Mouse (Mus musculus): ENCODE data around the gene Slc39a11. TPM values are rescaled to one million over a fixed set of nuclear protein-coding genes. Genes with fewer than 3 reads are reported as not detected.
A peak's percentile ranks its signal among the peaks of the same experiment; 100 is the strongest.

Gene Slc39a11
- polyA plus RNA-seq, 1 experiment from 2014 or later = 20.4 TPM

DNA sequence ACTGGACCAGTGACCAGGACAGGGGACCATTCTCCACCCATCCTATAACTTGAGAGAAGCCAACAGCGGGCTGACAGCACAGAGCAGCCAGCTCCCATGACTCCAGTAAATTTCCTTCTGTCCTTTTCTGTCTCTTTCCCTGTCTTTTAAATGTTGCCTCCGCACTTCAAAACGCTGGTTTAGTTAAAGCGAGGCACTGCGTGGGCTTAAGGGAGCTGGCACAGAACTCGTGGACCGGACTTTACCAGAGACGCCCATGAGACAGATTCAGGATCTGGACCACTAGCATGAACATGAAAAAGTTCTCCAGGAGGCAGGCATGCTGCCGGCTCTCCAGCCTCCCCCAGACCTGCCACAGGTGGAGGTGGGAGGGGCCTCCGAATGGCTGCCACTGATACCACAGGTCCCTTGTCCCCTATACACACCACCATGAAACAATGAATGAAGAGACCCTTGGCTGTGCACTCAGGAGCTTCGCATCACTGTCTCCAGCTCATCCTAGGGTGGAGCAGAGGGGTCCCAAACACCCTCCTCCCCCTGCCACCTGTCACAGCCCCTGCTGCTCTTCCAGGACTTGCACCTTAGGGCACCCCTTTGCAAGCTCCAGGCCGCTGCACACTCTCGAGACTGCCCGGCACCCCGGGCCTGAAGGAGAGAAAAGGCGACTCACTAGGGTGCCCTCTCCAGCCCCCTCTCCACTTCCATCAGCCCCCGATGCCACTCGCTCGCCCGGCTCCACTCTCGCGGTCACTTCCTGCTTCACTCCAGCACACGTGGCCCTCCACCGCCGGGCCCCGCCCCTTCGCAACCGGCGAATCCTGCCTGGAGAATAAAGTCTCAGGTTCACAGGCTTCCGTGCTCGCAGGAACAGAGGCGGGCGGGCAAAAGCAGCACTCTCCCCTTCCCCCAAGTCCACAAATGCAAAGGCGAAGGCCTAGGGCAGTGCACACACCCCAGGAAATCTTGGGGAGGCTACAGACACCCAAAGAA lies 84.6 kb downstream of the Slc39a11 start:
- no peaks in the 10 kb centered on the region for H3K9me3 ChIP-seq (replicated peaks)
- peaks cover 27% of the 10 kb centered on the region for H3K4me1 ChIP-seq
- H3K4me3 ChIP-seq = peak overlapping the region; percentile 72
- H3K36me3 ChIP-seq = no peaks in the 10 kb centered on the region
- 8% methylated on average over 34 of the region's 34 CpGs for WGBS
- peaks cover 7% of the 10 kb centered on the region; the same call in 1 of the 2 replicates for H3K27me3 ChIP-seq (ENCODE audit: low read depth, poor library complexity, severe bottlenecking)
- DNase-seq (ENCODE audit: low spot score) = peak; percentile 86
- peak overlapping the region; percentile 81 for H3K27ac ChIP-seq (replicated peaks)

DNA sequence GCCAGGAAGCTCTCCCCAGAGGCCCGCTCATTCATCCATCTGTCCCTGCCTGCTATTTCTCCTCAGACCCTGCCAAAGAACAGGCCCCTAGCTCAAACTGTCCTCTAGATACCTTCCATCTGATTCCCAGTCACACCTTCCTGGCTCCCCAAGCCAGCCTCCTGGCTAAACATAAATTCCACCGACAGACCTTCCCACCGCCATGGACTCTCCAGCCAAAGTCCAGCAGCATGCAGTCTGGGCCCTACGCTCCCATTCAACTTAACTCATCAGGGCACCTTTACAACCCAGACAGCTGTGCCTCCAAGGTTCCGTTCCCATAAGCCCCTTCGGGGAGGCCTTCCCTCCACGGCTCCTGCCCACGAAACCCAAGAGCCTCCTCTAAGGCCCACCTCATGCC lies 87.6 kb downstream of the Slc39a11 start:
- H3K36me3 ChIP-seq = no peaks in the 10 kb centered on the region
- DNase-seq (ENCODE audit: low spot score) = no peak
- H3K4me3 ChIP-seq = no peak overlapping the region
- H3K27me3 ChIP-seq (ENCODE audit: low read depth, poor library complexity, severe bottlenecking) = peaks cover 7% of the 10 kb centered on the region; the same call in 1 of the 2 replicates
- 90% methylated on average over 8 of the region's 8 CpGs for WGBS
- H3K9me3 ChIP-seq (replicated peaks) = no peaks in the 10 kb centered on the region
- H3K27ac ChIP-seq (replicated peaks) = no peak overlapping the region
- peaks cover 43% of the 10 kb centered on the region for H3K4me1 ChIP-seq

DNA sequence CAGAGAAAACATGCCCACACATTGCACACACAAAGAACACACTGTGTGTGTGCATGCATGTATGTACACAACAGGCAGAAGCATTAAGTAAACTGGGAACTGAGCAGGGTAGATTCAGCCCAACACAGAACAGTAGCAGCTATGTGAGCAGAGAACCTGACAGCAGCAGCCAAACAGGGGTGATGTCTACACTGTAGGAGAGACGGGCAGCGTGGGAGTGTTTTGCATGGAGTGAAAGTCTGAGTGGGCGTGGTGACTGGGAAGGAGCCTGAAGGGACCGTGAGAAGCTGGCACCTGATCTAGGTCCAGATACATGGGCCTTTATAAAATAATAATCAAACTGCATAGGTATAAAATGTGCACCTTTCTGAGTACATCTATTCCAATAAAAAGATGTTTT lies 89.7 kb downstream of the Slc39a11 start:
- peaks cover 7% of the 10 kb centered on the region; the same call in 1 of the 2 replicates for H3K27me3 ChIP-seq (ENCODE audit: low read depth, poor library complexity, severe bottlenecking)
- peaks cover 32% of the 10 kb centered on the region for H3K4me1 ChIP-seq
- no peak for DNase-seq (ENCODE audit: low spot score)
- H3K27ac ChIP-seq (replicated peaks) = no peak overlapping the region
- WGBS = 90% methylated on average over 4 of the region's 4 CpGs
- no peak overlapping the region for H3K4me3 ChIP-seq
- no peaks in the 10 kb centered on the region for H3K36me3 ChIP-seq
- H3K9me3 ChIP-seq (replicated peaks) = no peaks in the 10 kb centered on the region

DNA sequence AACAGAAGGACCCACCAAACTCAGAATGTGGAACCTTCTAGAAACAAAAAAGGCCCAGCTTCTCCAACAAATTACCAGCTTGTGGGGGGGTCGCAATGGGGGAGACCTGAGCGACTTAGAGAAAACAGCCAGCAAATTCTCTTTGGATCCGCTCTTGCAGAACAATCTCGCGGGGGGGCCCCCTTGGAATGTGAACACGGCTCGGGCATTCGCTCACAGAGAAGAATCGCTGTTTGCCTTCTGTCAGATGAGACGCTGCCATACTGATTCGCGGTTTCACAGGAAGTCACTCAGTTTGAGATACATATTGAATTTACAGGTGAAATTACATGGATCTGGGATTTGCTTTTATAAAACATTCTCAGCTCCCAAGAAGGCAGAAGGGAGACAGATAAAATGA lies 91.4 kb downstream of the Slc39a11 start:
- Histone ChIP-seq H3K27ac (replicated peaks) (no peak overlapping the region), H3K4me3 (no peak overlapping the region), H3K9me3 (replicated peaks) (no peaks in the 10 kb centered on the region), H3K36me3 (no peaks in the 10 kb centered on the region), H3K27me3 (ENCODE audit: low read depth, poor library complexity, severe bottlenecking) (no peaks in the 10 kb centered on the region), H3K4me1 (peaks cover 21% of the 10 kb centered on the region)
- WGBS = 62% methylated on average over 12 of the region's 12 CpGs
- DNase-seq (ENCODE audit: low spot score) = no peak

DNA sequence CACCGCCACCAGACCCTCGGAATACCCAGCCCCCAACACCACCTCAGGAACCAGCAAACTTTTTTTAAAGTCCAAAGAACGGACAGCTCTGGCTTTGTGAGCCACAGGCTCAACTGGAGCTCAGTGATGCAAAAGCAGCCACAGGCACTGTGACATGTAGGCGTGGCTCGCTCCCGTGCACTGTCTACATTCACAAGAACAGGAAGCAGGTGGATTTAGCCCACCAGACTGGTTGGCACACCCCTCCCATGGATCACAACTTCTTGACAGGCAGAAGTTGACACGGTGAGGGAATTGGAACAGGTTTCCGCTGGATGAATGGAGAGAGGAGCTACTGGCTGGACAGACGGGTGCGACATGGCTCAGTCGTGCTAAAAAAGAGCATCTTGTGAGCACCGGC lies 93.7 kb downstream of the Slc39a11 start:
- 92% methylated on average over 12 of the region's 12 CpGs for WGBS
- H3K27ac ChIP-seq (replicated peaks) = no peak overlapping the region
- no peak overlapping the region for H3K4me3 ChIP-seq

GRCm38 (mm10) chr11:113554701-113555360 lies 95.0 kb downstream of the Slc39a11 start:
- DNase-seq (ENCODE audit: low spot score) = no peak
- no peaks in the 10 kb centered on the region for H3K9me3 ChIP-seq (replicated peaks)
- no peak overlapping the region for H3K27ac ChIP-seq (replicated peaks)
- no peak overlapping the region for H3K4me3 ChIP-seq
- no peaks in the 10 kb centered on the region for H3K27me3 ChIP-seq (ENCODE audit: low read depth, poor library complexity, severe bottlenecking)
- 90% methylated on average over 7 of the region's 7 CpGs for WGBS
- no peaks in the 10 kb centered on the region for H3K36me3 ChIP-seq
- H3K4me1 ChIP-seq = peaks cover 26% of the 10 kb centered on the region

More for the DNA sequence above, 93.7 kb downstream of the Slc39a11 start:
- Histone ChIP-seq H3K4me1 (peaks cover 26% of the 10 kb centered on the region), H3K36me3 (no peaks in the 10 kb centered on the region), H3K27me3 (ENCODE audit: low read depth, poor library complexity, severe bottlenecking) (no peaks in the 10 kb centered on the region), H3K9me3 (replicated peaks) (no peaks in the 10 kb centered on the region)
- no peak for DNase-seq (ENCODE audit: low spot score)

GRCm38 (mm10) chr11:113554194-113554593 lies 95.7 kb downstream of the Slc39a11 start:
- Histone ChIP-seq H3K27me3 (ENCODE audit: low read depth, poor library complexity, severe bottlenecking) (no peaks in the 10 kb centered on the region), H3K4me3 (no peak overlapping the region), H3K27ac (replicated peaks) (no peak overlapping the region), H3K9me3 (replicated peaks) (no peaks in the 10 kb centered on the region), H3K4me1 (peaks cover 19% of the 10 kb centered on the region), H3K36me3 (no peaks in the 10 kb centered on the region)
- WGBS = 90% methylated on average over 7 of the region's 7 CpGs
- DNase-seq (ENCODE audit: low spot score) = no peak

GRCm38 (mm10) chr11:113553605-113554004 lies 96.3 kb downstream of the Slc39a11 start:
- no peaks in the 10 kb centered on the region for H3K27me3 ChIP-seq (ENCODE audit: low read depth, poor library complexity, severe bottlenecking)
- H3K4me1 ChIP-seq = peaks cover 13% of the 10 kb centered on the region
- no peak overlapping the region for H3K4me3 ChIP-seq
- 92% methylated on average over 13 of the region's 13 CpGs for WGBS
- no peaks in the 10 kb centered on the region for H3K36me3 ChIP-seq
- no peak overlapping the region for H3K27ac ChIP-seq (replicated peaks)
- no peak for DNase-seq (ENCODE audit: low spot score)
- H3K9me3 ChIP-seq (replicated peaks) = no peaks in the 10 kb centered on the region

- DNase-seq (ENCODE audit: low spot score) = no peak
- peaks cover 11% of the 10 kb centered on the region for H3K4me1 ChIP-seq
- whole genome bisulfite sequencing = 80% methylated on average over 10 of the region's 10 CpGs
- peak overlapping the region; percentile 7 for H3K27ac ChIP-seq (replicated peaks)
- H3K36me3 ChIP-seq = no peaks in the 10 kb centered on the region
- H3K4me3 ChIP-seq = no peak overlapping the region
- no peaks in the 10 kb centered on the region for H3K27me3 ChIP-seq (ENCODE audit: low read depth, poor library complexity, severe bottlenecking)
- no peaks in the 10 kb centered on the region for H3K9me3 ChIP-seq (replicated peaks)
Measured at GRCm38 (mm10) chr11:113552539-113552938, 97.3 kb downstream of the Slc39a11 start.

DNA sequence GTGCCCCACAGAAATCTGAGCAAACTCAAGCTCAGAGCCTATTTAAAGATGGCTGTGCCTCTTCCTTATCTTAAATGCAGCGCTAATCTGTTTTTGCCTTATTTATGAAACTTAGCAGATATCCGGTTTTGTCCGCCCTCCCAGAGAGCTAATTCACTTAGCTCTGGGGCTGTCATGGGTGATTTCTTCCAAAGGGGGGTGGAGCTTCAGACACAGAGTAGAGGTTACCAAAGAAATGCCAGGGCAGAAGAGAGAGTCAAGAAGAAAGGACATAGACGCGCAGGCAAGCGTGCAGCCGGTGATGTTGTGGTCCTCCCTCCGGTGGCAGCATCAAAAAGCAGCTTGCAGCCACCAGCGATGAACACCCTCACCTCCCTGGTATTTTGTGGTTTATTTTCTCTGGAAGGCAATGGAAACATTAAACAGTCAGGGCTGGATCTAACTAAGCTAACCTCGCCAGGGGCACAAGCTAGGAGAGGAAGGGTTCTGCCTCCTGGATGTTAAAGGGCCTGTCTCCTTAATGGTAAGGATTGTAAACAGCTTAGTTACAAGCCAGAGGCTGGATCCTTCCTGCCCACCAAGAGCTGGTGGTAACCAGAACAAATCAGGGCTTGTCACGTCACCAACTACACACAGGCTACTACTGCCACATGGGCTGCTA lies 103.5 kb downstream of the Slc39a11 start:
- H3K36me3 ChIP-seq = no peaks in the 10 kb centered on the region
- H3K27me3 ChIP-seq (ENCODE audit: low read depth, poor library complexity, severe bottlenecking) = no peaks in the 10 kb centered on the region
- no peak for DNase-seq (ENCODE audit: low spot score)
- H3K4me3 ChIP-seq = no peak overlapping the region
- no peaks in the 10 kb centered on the region for H3K9me3 ChIP-seq (replicated peaks)
- no peak overlapping the region for H3K27ac ChIP-seq (replicated peaks)
- 0 out of 2 replicates have a peak, but pooled peaks cover 3% of the 10 kb centered on the region for H3K4me1 ChIP-seq
- WGBS = 77% methylated on average over 11 of the region's 11 CpGs

- H3K27ac ChIP-seq (replicated peaks) = no peak overlapping the region
- H3K36me3 ChIP-seq = no peaks in the 10 kb centered on the region
- H3K4me1 ChIP-seq = peaks cover 8% of the 10 kb centered on the region; the same call in 1 of the 2 replicates
- no peaks in the 10 kb centered on the region for H3K27me3 ChIP-seq (ENCODE audit: low read depth, poor library complexity, severe bottlenecking)
- WGBS = 92% methylated on average over 11 of the region's 11 CpGs
- H3K9me3 ChIP-seq (replicated peaks) = no peaks in the 10 kb centered on the region
- no peak for DNase-seq (ENCODE audit: low spot score)
- H3K4me3 ChIP-seq = no peak overlapping the region
Measured at GRCm38 (mm10) chr11:113544017-113544640, 105.8 kb downstream of the Slc39a11 start.

GRCm38 (mm10) chr11:113541073-113541472 lies 108.8 kb downstream of the Slc39a11 start:
- no peaks in the 10 kb centered on the region for H3K27me3 ChIP-seq (ENCODE audit: low read depth, poor library complexity, severe bottlenecking)

More at GRCm38 (mm10) chr11:113541073-113541472, 108.8 kb downstream of the Slc39a11 start:
- no peak overlapping the region for H3K27ac ChIP-seq (replicated peaks)
- no peaks in the 10 kb centered on the region for H3K9me3 ChIP-seq (replicated peaks)
- H3K36me3 ChIP-seq = no peaks in the 10 kb centered on the region
- DNase-seq (ENCODE audit: low spot score) = no peak
- peaks cover 5% of the 10 kb centered on the region; the same call in 1 of the 2 replicates for H3K4me1 ChIP-seq
- 95% methylated on average over 8 of the region's 8 CpGs for WGBS
- no peak overlapping the region for H3K4me3 ChIP-seq
